Mouse (Mus musculus) cerebellum, postnatal 25 days (tissue): ENCODE results near the gene Stn1.

ENCODE experiments used
- DNase-seq, 2 experiments: peaks; one replicate each; pipeline ENCODE4 v3.0.0; 2021; ENCODE audit warnings: mixed read lengths in 2 of 2

Stn1 gene

GRCm38 (mm10) chr19:47542441-47542840 is 5.1 kb upstream of the Stn1 start:
- DNase-seq: no peak

GRCm38 (mm10) chr19:47538801-47539200 is 1.5 kb upstream of the Stn1 start:
- no peak for DNase-seq

- DNase-seq: peak in 1 of 2 experiments; percentile 10
Measured at GRCm38 (mm10) chr19:47537879-47538278, 572 bp upstream of the Stn1 start.

GRCm38 (mm10) chr19:47536521-47537299 is 597 bp downstream of the Stn1 start:
- peak; percentile 96 to 99 for DNase-seq

- DNase-seq: no peak
Measured at GRCm38 (mm10) chr19:47534131-47534530, 3.2 kb downstream of the Stn1 start.

- DNase-seq: no peak
Measured at GRCm38 (mm10) chr19:47532449-47532848, 4.9 kb downstream of the Stn1 start.

GRCm38 (mm10) chr19:47531309-47531708 is 6.0 kb downstream of the Stn1 start:
- DNase-seq: no peak

- DNase-seq: no peak
Measured at GRCm38 (mm10) chr19:47526239-47526986, 10.9 kb downstream of the Stn1 start.

- no peak for DNase-seq
Measured at GRCm38 (mm10) chr19:47524905-47525304, 12.4 kb downstream of the Stn1 start.

- no peak for DNase-seq
Measured at GRCm38 (mm10) chr19:47521403-47521802, 15.9 kb downstream of the Stn1 start.

- DNase-seq: no peak
Measured at GRCm38 (mm10) chr19:47519163-47519893, 18.0 kb downstream of the Stn1 start.

- DNase-seq: no peak
Measured at GRCm38 (mm10) chr19:47518475-47519162, 18.7 kb downstream of the Stn1 start.

- DNase-seq: no peak
Measured at GRCm38 (mm10) chr19:47517570-47517969, 19.7 kb downstream of the Stn1 start.

GRCm38 (mm10) chr19:47516879-47517278 is 20.4 kb downstream of the Stn1 start:
- no peak for DNase-seq

- no peak for DNase-seq
Measured at GRCm38 (mm10) chr19:47515091-47515490, 22.2 kb downstream of the Stn1 start.

GRCm38 (mm10) chr19:47513618-47513897 is 23.7 kb downstream of the Stn1 start:
- no peak for DNase-seq

GRCm38 (mm10) chr19:47512794-47513617 is 24.3 kb downstream of the Stn1 start:
- DNase-seq: no peak

- DNase-seq: no peak
Measured at GRCm38 (mm10) chr19:47511958-47512357, 25.3 kb downstream of the Stn1 start.

GRCm38 (mm10) chr19:47511294-47511675 is 26.0 kb downstream of the Stn1 start:
- no peak for DNase-seq

GRCm38 (mm10) chr19:47510473-47511293 is 26.6 kb downstream of the Stn1 start:
- DNase-seq: no peak

GRCm38 (mm10) chr19:47510135-47510472 is 27.2 kb downstream of the Stn1 start:
- no peak for DNase-seq
